Mouse (Mus musculus): ENCODE results near the gene 4933406M09Rik. TPM values are rescaled to one million over a fixed set of nuclear protein-coding genes. Genes with fewer than 3 reads are reported as not detected.

4933406M09Rik gene
- polyA plus RNA-seq, 1 experiment: not detected

DNA sequence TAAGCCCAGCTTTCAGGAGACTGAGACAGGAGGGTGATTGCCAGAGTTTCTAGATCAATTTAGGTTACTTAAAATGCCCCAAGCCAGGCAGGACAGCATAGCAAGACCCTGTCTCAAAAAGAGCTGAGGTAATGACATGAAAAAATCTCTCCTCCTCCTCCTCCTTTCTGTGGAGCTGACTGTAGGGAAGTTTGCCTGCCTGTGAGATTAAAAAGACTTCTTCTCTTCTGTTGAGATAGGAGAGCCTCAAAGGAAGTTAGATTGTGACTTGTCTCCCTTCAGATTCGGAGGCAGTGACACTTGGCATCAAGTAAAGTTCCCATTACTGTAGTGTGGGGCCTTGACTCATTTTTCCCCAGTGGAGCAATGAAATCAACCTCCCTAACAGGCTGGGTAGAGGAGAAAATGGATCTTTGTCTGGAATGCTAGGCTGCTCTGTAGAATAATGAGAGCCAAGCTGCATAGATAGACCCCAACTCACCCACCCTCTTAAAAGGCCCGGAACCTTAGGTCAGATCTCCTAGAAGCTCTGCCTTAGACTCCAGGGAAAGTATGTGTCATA, 32.8 kb downstream of the 4933406M09Rik start:
- no peak for TF ChIP-seq POLR2A (IDR thresholded peaks at IDR 0.05; ENCODE audit: insufficient read depth, low read depth, low read length)
- no peak for TF ChIP-seq CTCF (IDR thresholded peaks at IDR 0.05; ENCODE audit: insufficient read depth, low read depth, low read length)
- Histone ChIP-seq H3K4me1 (ENCODE audit: control insufficient read depth, insufficient read depth, low read length) (peaks cover 4% of the 10 kb centered on the region), H3K27ac (ENCODE audit: insufficient read depth, low read depth, low read length) (no peak overlapping the region), H3K4me3 (ENCODE audit: insufficient read depth, low read depth, low read length) (no peak overlapping the region)
- WGBS: 35% methylated on average over 2 of the region's 2 CpGs

DNA sequence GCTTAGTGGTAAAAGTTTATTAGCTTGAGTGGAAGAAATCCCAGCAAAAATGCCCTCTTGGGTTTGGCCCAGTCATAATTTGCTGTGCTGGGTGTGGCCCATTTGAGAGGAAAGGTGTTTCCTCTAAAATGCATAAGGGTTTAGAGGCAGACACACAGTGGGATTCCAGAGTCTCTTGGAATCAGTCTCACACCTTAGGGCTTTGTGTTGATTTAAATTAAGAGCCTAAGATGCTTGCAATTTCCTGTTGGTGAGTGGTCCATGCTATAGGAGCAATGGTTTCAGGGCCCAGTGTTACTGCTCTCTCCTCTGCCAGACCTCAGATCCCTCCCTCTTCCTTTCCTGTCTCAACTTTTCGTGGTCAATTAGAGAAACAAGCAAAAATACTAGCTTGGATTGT, 33.4 kb downstream of the 4933406M09Rik start:
- peaks cover 4% of the 10 kb centered on the region for H3K4me1 ChIP-seq (ENCODE audit: control insufficient read depth, insufficient read depth, low read length)
- no peak overlapping the region for H3K4me3 ChIP-seq (ENCODE audit: insufficient read depth, low read depth, low read length)
- TF ChIP-seq POLR2A (IDR thresholded peaks at IDR 0.05; ENCODE audit: insufficient read depth, low read depth, low read length): no peak
- WGBS: 43% methylated on average over 1 of the region's 1 CpGs
- no peak overlapping the region for H3K27ac ChIP-seq (ENCODE audit: insufficient read depth, low read depth, low read length)

DNA sequence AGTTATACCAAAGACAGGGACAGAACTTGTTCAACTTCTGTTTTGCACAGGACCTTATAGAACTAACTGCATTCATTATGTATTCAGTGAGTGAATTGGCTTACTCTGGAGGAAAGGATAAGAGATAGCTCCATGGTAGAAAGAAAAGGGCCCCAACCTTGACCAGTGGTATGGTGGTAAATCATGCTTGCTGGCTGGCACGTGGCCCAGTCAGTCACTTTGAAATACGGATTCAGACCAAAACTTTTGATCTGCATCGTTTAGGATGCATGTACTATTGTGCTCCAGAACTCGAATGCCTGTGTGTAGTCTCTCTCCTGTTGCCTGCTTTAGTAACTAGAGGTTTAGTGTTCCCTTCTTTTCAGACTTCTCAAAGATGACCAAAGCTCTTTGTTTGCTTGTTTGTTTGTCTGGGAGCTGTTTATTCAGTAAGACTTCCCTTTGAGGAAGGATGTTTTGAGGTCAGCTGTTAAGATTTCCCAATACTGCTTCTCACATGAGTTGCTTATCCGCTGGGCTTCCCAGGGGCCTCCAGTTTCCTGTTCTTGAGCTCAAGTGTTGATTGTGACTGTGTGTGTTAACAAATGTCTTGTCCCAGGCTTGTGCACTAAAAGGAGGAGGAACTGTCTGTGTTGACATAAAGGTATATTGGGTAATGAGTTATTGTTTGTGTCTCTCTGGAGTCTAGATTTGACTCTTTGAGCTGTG, 34.2 kb downstream of the 4933406M09Rik start:
- TF ChIP-seq POLR2A (IDR thresholded peaks at IDR 0.05; ENCODE audit: insufficient read depth, low read depth, low read length): no peak
- no peak for TF ChIP-seq CTCF (IDR thresholded peaks at IDR 0.05; ENCODE audit: insufficient read depth, low read depth, low read length)
- no peak overlapping the region for H3K4me3 ChIP-seq (ENCODE audit: insufficient read depth, low read depth, low read length)
- H3K4me1 ChIP-seq (ENCODE audit: control insufficient read depth, insufficient read depth, low read length): peaks cover 4% of the 10 kb centered on the region
- no peak overlapping the region for H3K27ac ChIP-seq (ENCODE audit: insufficient read depth, low read depth, low read length)
- 18% methylated on average over 5 of the region's 5 CpGs for WGBS

DNA sequence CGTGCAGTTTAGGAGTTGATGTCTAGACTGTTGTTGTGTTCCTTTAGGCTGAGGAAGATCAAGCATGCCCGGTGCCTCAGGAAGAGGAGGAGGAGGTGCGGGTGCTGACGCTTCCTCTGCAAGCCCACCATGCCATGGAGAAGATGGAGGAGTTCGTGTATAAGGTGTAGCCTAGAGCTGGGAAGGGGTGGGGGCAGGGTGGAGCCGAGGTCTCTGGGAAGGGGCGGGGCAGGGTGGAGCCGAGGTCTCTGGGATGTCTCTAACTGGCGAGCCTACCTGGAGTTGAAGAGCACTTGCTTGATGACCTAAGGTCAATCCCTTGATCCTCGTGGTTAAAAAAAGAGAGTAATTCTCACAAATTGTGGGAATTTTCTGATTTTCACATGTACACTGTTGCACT, 38.2 kb downstream of the 4933406M09Rik start:
- Histone ChIP-seq H3K27ac (ENCODE audit: insufficient read depth, low read depth, low read length) (no peak overlapping the region), H3K4me3 (ENCODE audit: insufficient read depth, low read depth, low read length) (no peak overlapping the region), H3K4me1 (ENCODE audit: control insufficient read depth, insufficient read depth, low read length) (no peaks in the 10 kb centered on the region)
- TF ChIP-seq CTCF (IDR thresholded peaks at IDR 0.05; ENCODE audit: insufficient read depth, low read depth, low read length): no peak
- TF ChIP-seq POLR2A (IDR thresholded peaks at IDR 0.05; ENCODE audit: insufficient read depth, low read depth, low read length): no peak
- WGBS: 79% methylated on average over 10 of the region's 10 CpGs

DNA sequence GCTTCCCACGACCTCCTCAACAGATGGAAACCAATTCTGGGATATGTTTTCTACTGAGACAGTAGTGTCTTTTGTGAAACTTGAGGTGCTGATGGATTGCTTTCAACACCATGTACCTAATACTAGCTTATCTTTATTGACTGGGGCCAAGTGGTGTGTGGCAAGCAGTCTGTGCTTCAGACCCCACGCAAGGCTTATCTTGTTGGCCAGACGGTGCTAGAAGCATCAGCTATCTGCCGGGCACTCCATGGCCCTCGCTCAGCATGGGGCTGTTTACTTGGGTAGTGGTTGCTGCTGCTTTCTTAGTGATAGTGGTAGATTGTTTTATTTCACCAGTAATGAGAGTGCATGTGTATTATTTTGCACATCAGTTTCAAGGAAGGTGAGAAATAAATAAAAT, 40.5 kb downstream of the 4933406M09Rik start:
- TF ChIP-seq CTCF (IDR thresholded peaks at IDR 0.05; ENCODE audit: insufficient read depth, low read depth, low read length) (no peak), POLR2A (IDR thresholded peaks at IDR 0.05; ENCODE audit: insufficient read depth, low read depth, low read length) (no peak)
- H3K27ac ChIP-seq (ENCODE audit: insufficient read depth, low read depth, low read length): no peak overlapping the region
- H3K4me3 ChIP-seq (ENCODE audit: insufficient read depth, low read depth, low read length): no peak overlapping the region
- WGBS: 88% methylated on average over 5 of the region's 5 CpGs
- no peaks in the 10 kb centered on the region for H3K4me1 ChIP-seq (ENCODE audit: control insufficient read depth, insufficient read depth, low read length)

DNA sequence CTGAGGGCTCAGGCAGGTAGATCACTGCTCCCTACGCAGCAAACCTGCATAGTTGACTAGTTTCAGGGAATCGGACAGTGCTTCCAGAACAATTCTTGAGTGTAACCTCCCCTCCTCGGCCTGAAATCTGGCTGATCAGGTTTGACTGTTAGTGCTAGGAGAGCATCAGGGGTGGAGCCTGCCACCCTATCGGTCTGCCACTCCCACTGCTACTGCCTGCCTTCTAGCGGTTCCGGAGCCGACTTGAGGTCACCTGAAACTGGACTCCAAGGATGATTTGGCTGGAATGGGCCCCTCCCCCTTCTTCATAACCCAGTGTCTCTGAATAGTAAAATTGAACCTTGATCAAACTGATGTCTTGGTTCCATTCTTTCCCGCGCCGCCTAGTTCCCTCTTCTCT, 47.3 kb downstream of the 4933406M09Rik start:
- no peak overlapping the region for H3K27ac ChIP-seq (ENCODE audit: insufficient read depth, low read depth, low read length)
- whole genome bisulfite sequencing: 89% methylated on average over 10 of the region's 10 CpGs
- no peak overlapping the region for H3K4me3 ChIP-seq (ENCODE audit: insufficient read depth, low read depth, low read length)
- TF ChIP-seq POLR2A (IDR thresholded peaks at IDR 0.05; ENCODE audit: insufficient read depth, low read depth, low read length) (no peak), CTCF (IDR thresholded peaks at IDR 0.05; ENCODE audit: insufficient read depth, low read depth, low read length) (no peak)
- no peaks in the 10 kb centered on the region for H3K4me1 ChIP-seq (ENCODE audit: control insufficient read depth, insufficient read depth, low read length)

DNA sequence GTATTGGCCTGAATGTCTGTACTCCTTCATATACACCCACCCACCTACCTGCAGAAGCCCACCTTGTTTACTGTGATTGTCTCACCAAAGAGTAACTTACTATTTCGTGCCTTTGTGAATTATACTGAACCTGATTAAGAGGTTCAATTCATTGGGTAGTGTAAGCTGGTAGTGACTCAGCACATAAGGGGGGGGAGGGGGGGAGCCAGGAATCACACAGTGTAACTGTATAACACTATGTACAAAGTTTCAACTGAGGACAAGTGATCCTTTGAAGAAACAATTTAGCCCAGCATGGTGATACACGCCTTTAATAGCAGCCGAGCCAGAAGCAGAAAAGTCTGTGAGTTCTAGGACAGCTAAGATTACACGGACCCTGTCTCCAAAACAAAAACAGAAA, 47.7 kb downstream of the 4933406M09Rik start:
- no peaks in the 10 kb centered on the region for H3K4me1 ChIP-seq (ENCODE audit: control insufficient read depth, insufficient read depth, low read length)
- no peak for TF ChIP-seq POLR2A (IDR thresholded peaks at IDR 0.05; ENCODE audit: insufficient read depth, low read depth, low read length)
- TF ChIP-seq CTCF (IDR thresholded peaks at IDR 0.05; ENCODE audit: insufficient read depth, low read depth, low read length): no peak
- no peak overlapping the region for H3K4me3 ChIP-seq (ENCODE audit: insufficient read depth, low read depth, low read length)
- no peak overlapping the region for H3K27ac ChIP-seq (ENCODE audit: insufficient read depth, low read depth, low read length)
- 78% methylated on average over 4 of the region's 4 CpGs for WGBS

DNA sequence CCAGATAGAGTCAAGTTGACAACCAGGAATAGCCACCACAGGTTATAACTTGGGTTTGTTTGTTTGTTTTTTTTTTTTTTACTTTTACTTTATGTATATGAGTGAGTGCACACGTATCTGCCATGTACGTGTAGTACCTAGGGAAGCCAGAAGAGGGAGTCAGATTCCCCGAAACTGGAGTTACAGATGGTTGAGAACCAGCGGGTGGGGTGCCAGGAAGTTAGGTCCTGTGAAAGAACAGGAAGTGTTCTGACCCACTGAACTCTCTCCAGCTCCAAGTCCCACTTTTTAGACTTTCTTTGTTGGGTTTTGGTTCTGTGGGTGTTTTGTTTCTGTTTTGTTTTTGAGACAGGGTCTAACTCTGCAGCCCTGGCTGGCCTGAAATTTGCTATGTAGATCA, 49.7 kb downstream of the 4933406M09Rik start:
- Histone ChIP-seq H3K27ac (ENCODE audit: insufficient read depth, low read depth, low read length) (no peak overlapping the region), H3K4me3 (ENCODE audit: insufficient read depth, low read depth, low read length) (no peak overlapping the region), H3K4me1 (ENCODE audit: control insufficient read depth, insufficient read depth, low read length) (no peaks in the 10 kb centered on the region)
- TF ChIP-seq POLR2A (IDR thresholded peaks at IDR 0.05; ENCODE audit: insufficient read depth, low read depth, low read length): no peak
- TF ChIP-seq CTCF (IDR thresholded peaks at IDR 0.05; ENCODE audit: insufficient read depth, low read depth, low read length): no peak
- WGBS: 31% methylated on average over 4 of the region's 4 CpGs

DNA sequence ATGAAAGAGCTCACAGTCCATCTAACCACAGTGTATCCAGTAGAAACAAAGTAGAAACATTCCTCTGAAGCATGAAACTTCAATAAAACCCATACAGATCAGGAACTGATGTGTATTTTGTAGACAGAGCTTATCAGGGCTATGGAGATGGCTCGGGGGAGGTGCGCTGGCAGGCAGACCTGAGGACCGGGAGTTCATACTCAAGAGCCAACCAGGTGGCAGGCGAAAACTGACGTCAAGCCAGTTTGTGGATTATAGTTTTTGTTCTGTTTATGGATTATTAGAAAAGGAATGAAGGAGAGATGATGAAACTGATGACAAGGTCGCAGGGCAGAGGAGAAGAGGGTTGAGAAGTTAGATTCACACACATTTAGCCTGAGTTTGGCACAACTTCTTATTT, 54.7 kb downstream of the 4933406M09Rik start:
- TF ChIP-seq CTCF (IDR thresholded peaks at IDR 0.05; ENCODE audit: insufficient read depth, low read depth, low read length) (no peak), POLR2A (IDR thresholded peaks at IDR 0.05; ENCODE audit: insufficient read depth, low read depth, low read length) (no peak)
- Histone ChIP-seq H3K4me1 (ENCODE audit: control insufficient read depth, insufficient read depth, low read length) (no peaks in the 10 kb centered on the region), H3K27ac (ENCODE audit: insufficient read depth, low read depth, low read length) (no peak overlapping the region), H3K4me3 (ENCODE audit: insufficient read depth, low read depth, low read length) (no peak overlapping the region)
- 92% methylated on average over 6 of the region's 6 CpGs for WGBS

Other genes starting within 250 kb of the 4933406M09Rik start
- gene Chil1, start 203.8 kb upstream of the 4933406M09Rik start, polyA plus RNA-seq (2012; ENCODE audit: insufficient read depth, insufficient read length, low replicate concordance, missing spikeins): not detected in 2 replicates
- not detected in 2 replicates for gene Mybph, start 192.5 kb upstream of the 4933406M09Rik start, polyA plus RNA-seq (2012; ENCODE audit: insufficient read depth, insufficient read length, low replicate concordance, missing spikeins)
- gene Adora1, start 150.5 kb upstream of the 4933406M09Rik start, polyA plus RNA-seq (2012; ENCODE audit: insufficient read depth, insufficient read length, low replicate concordance, missing spikeins): not detected in 2 replicates
- gene Myog, start 96.0 kb upstream of the 4933406M09Rik start, polyA plus RNA-seq (2012; ENCODE audit: insufficient read depth, insufficient read length, low replicate concordance, missing spikeins): not detected in 2 replicates
- gene Ppfia4, start 53.0 kb upstream of the 4933406M09Rik start, polyA plus RNA-seq (2012; ENCODE audit: insufficient read depth, insufficient read length, low replicate concordance, missing spikeins): not detected in 2 replicates
- gene Tmem183a, start 24.0 kb upstream of the 4933406M09Rik start, polyA plus RNA-seq (2012; ENCODE audit: insufficient read depth, insufficient read length, low replicate concordance, missing spikeins): not detected in 2 replicates
- not detected in 2 replicates for gene Cyb5r1, start 19.6 kb downstream of the 4933406M09Rik start, polyA plus RNA-seq (2012; ENCODE audit: insufficient read depth, insufficient read length, low replicate concordance, missing spikeins)
- not detected in 2 replicates for gene Adipor1, start 29.4 kb downstream of the 4933406M09Rik start, polyA plus RNA-seq (2012; ENCODE audit: insufficient read depth, insufficient read length, low replicate concordance, missing spikeins)
- not detected in 2 replicates for gene Klhl12, start 69.6 kb downstream of the 4933406M09Rik start, polyA plus RNA-seq (2012; ENCODE audit: insufficient read depth, insufficient read length, low replicate concordance, missing spikeins)
- gene Rabif, start 108.7 kb downstream of the 4933406M09Rik start, polyA plus RNA-seq (2012; ENCODE audit: insufficient read depth, insufficient read length, low replicate concordance, missing spikeins): not detected in 2 replicates
- not detected in 2 replicates for gene Mgat4e, start 163.7 kb downstream of the 4933406M09Rik start, polyA plus RNA-seq (2012; ENCODE audit: insufficient read depth, insufficient read length, low replicate concordance, missing spikeins)
- gene Kdm5b, start 174.2 kb downstream of the 4933406M09Rik start, polyA plus RNA-seq (2012; ENCODE audit: insufficient read depth, insufficient read length, low replicate concordance, missing spikeins): 557 TPM in 1 of 2 replicates, not detected in the other

All from olfactory bulb, adult 2 months (tissue).